Mouse (Mus musculus) C2C12 (cell line): ENCODE measurements around the gene Sp6.

Experiments
- CTCF ChIP-seq: IDR thresholded peaks from one replicate; pipeline ENCODE4 v1.5.1; 2011; ENCODE audit not compliant: control insufficient read depth, insufficient read depth, insufficient read length
- FOSL1 ChIP-seq: IDR thresholded peaks from one replicate; pipeline ENCODE4 v1.8.0; 2011; ENCODE audit warnings: mild to moderate bottlenecking, low read length; ENCODE audit not compliant: poor library complexity, insufficient read depth, severe bottlenecking
- MAX ChIP-seq: IDR thresholded peaks from one replicate; pipeline ENCODE4 v1.6.1; 2011; ENCODE audit warnings: mild to moderate bottlenecking, control low read depth
- MYOD1 ChIP-seq: IDR thresholded peaks from one replicate; pipeline ENCODE4 v1.6.1; 2011; ENCODE audit warnings: low read depth; ENCODE audit not compliant: control insufficient read depth, insufficient read length
- MYOG ChIP-seq: IDR thresholded peaks from one replicate; pipeline ENCODE4 v1.6.1; 2011; ENCODE audit not compliant: control insufficient read depth, insufficient read length; ENCODE audit errors: extremely low read depth
- USF1 ChIP-seq: IDR thresholded peaks from one replicate; pipeline ENCODE4 v1.6.1; 2011; ENCODE audit warnings: low read depth, mild to moderate bottlenecking, control low read depth, moderate library complexity

DNA sequence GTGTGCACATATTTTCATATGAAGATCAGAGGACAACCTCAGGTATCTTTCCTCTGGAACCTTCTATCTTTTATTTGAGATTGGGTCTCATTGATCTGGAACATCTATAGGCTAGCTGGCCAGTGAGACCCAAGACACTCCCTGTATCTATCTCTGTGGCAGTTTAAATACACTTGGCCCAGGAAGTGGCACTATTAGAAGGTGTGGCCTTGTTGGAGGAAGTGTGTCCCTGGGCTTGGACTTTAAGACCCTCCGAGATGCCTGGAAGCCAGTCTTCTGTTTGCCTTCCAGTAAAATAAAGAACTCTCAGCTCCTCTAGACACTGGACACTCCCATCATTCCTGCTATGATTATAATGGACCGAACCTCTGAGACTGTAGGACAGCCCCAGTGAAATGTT, 56.6 kb downstream of the Sp6 start:
- TF ChIP-seq CTCF (no peak), MYOD1 (no peak), FOSL1 (no peak), MYOG (no peak), USF1 (no peak), MAX (no peak)
